Mouse (Mus musculus) layer of hippocampus, adult 8-10 months (tissue): ENCODE results near the gene Trim58. TPM values are rescaled to one million over a fixed set of nuclear protein-coding genes. Genes with fewer than 3 reads are reported as not detected.

ENCODE experiments used
- DNase-seq, 2 experiments: peaks; one replicate each; pipeline ENCODE4 v3.0.0; 2022; ENCODE audit warnings: low spot score in 2 of 2
- total RNA-seq, 4 experiments: library from RNA; stranded (reverse); gene quantifications; 2 replicates each; pipeline ENCODE4 v1.2.4; 2022

The Trim58 gene
- total RNA-seq, 4 experiments from 2014 or later, result 0.14 to 0.19 TPM; not detected in 2

- peak in 1 of 2 experiments; percentile 18 for DNase-seq
These were observed 3.1 kb downstream of the Trim58 start for GRCm38 (mm10) chr11:58643350-58643749.

- no peak for DNase-seq
These were observed 14.9 kb downstream of the Trim58 start for GRCm38 (mm10) chr11:58655151-58655550.

- no peak for DNase-seq
These were observed 18.3 kb downstream of the Trim58 start, which contains the start of gene Olfr322 for GRCm38 (mm10) chr11:58658596-58658995. Gene Olfr322 (plus strand): TSS chr11:58658782.

- DNase-seq, result no peak
These were observed 29.0 kb downstream of the Trim58 start for GRCm38 (mm10) chr11:58669252-58669651.

GRCm38 (mm10) chr11:58671825-58672224, 31.6 kb downstream of the Trim58 start:
- DNase-seq, result no peak

- no peak for DNase-seq
These were observed 40.5 kb downstream of the Trim58 start, which contains the start of gene Olfr320 for GRCm38 (mm10) chr11:58680799-58681198. Gene Olfr320 (plus strand): TSS chr11:58681099.

- DNase-seq, result no peak
These were observed 58.6 kb downstream of the Trim58 start, which contains the start of gene Olfr319 for GRCm38 (mm10) chr11:58698862-58699261. Gene Olfr319 (plus strand): TSS chr11:58699162.

Other genes with a start within 250 kb of the Trim58 start
- gene 1810065E05Rik, start 219.4 kb upstream of the Trim58 start, total RNA-seq, result not detected
- not detected for gene Gm12253, start 207.9 kb upstream of the Trim58 start, total RNA-seq
- not detected for gene Lypd9, start 187.5 kb upstream of the Trim58 start, total RNA-seq
- gene Olfr30, start 178.2 kb upstream of the Trim58 start, total RNA-seq, result not detected
- gene Olfr332, start 147.9 kb upstream of the Trim58 start, total RNA-seq, result not detected
- gene Olfr331, start 137.9 kb upstream of the Trim58 start, total RNA-seq, result not detected
- not detected for gene Olfr330, start 105.6 kb upstream of the Trim58 start, total RNA-seq
- not detected for gene Olfr329-ps, start 94.0 kb upstream of the Trim58 start, total RNA-seq
- under 1 TPM; 0.11 to 0.35 (median 0.23) TPM for gene Olfr328, start 84.8 kb upstream of the Trim58 start, total RNA-seq
- not detected for gene Olfr224, start 69.9 kb upstream of the Trim58 start, total RNA-seq
- gene Olfr325, start 62.7 kb upstream of the Trim58 start, total RNA-seq, result not detected
- not detected for gene Olfr324, start 45.4 kb upstream of the Trim58 start, total RNA-seq
- not detected for gene 2210407C18Rik, start 24.4 kb upstream of the Trim58 start, total RNA-seq
- not detected for gene Olfr323, start 10.0 kb upstream of the Trim58 start, total RNA-seq
- not detected for gene Olfr322, start 18.3 kb downstream of the Trim58 start, total RNA-seq
- not detected for gene Olfr320, start 40.6 kb downstream of the Trim58 start, total RNA-seq
- under 1 TPM in 1 of 4 experiments, not detected in 3; 0.43 TPM for gene Olfr319, start 58.7 kb downstream of the Trim58 start, total RNA-seq
- under 1 TPM in 2 of 4 experiments, not detected in 2; 0.09 to 0.16 TPM for gene Olfr318, start 83.5 kb downstream of the Trim58 start, total RNA-seq
- under 1 TPM in 3 of 4 experiments, not detected in 1; 0.19 to 0.76 (median 0.43) TPM for gene Olfr317, start 98.7 kb downstream of the Trim58 start, total RNA-seq
- 1 to 10 TPM in 2 of 4 experiments, under 1 TPM in 2; 0.59 to 1.8 (median 1.2) TPM for gene Olfr316, start 112.3 kb downstream of the Trim58 start, total RNA-seq
- gene Olfr315, start 132.7 kb downstream of the Trim58 start, total RNA-seq, result not detected
- not detected for gene Olfr314, start 142.5 kb downstream of the Trim58 start, total RNA-seq
- 1 to 10 TPM; 5.4 to 7.7 (median 6.4) TPM for gene Fam183b, start 161.5 kb downstream of the Trim58 start, total RNA-seq
- gene Olfr313, start 174.5 kb downstream of the Trim58 start, total RNA-seq, result not detected
- not detected for gene Olfr312, start 188.8 kb downstream of the Trim58 start, total RNA-seq
- not detected for gene Olfr311, start 198.8 kb downstream of the Trim58 start, total RNA-seq
- gene Gm12258, start 206.7 kb downstream of the Trim58 start, total RNA-seq, result 10 to 100 TPM; 15.8 to 24.2 (median 21.4) TPM
- gene 2810021J22Rik, start 226.8 kb downstream of the Trim58 start, total RNA-seq, result 10 to 100 TPM in 3 of 4 experiments, 1 to 10 TPM in 1; 7.1 to 14.0 (median 12.1) TPM